Mouse (Mus musculus) embryonic stem cell, embryonic (primary cell): ENCODE results near the gene Rnf214.

Experiments
- CTCF ChIA-PET, 4 experiments: fragments of 300-600 bp in 2 of 4; fragments of 350-600 bp in 2 of 4; sonication (Branson Sonifier 250); formaldehyde crosslinking; loops; one replicate each; lab custom pipeline; 2022; ENCODE audit warnings: inconsistent platforms in 2 of 4; lab: Charles Lee
- POLR2A ChIA-PET, 4 experiments: fragments of 300-600 bp in 2 of 4; fragments of 350-600 bp in 2 of 4; sonication (Branson Sonifier 250); formaldehyde crosslinking; loops; one replicate each; lab custom pipeline; 2022; ENCODE audit warnings: antibody characterized with exemption in 4 of 4, inconsistent platforms in 1 of 4; lab: Charles Lee

The Rnf214 gene

GRCm38 (mm10) chr9:45815525-45815924 lies 91.2 kb downstream of the Rnf214 start:
- CTCF ChIA-PET: interaction anchor here in 3 of 4 experiments (0.6 to 1.0 kb wide), 5 partner anchors 13 to 398 kb away, joined by 3 to 5 read pairs (median 3); no protein-coding TSS in a partner anchor
- POLR2A ChIA-PET: interaction anchor here in 2 of 4 experiments (0.6 to 2.1 kb wide), 7 partner anchors 11 to 378 kb away, joined by 3 to 9 read pairs (median 4); no protein-coding TSS in a partner anchor

GRCm38 (mm10) chr9:45815113-45815512 lies 91.6 kb downstream of the Rnf214 start:
- ChIA-PET POLR2A (interaction anchor here in 2 of 4 experiments (0.6 to 2.1 kb wide), 4 partner anchors 10 to 30 kb away, joined by 3 to 9 read pairs (median 4); no protein-coding TSS in a partner anchor), CTCF (interaction anchor here in 2 of 4 experiments (0.5 to 1.0 kb wide), 4 partner anchors 13 to 398 kb away, joined by 3 to 4 read pairs (median 3); no protein-coding TSS in a partner anchor)
